7 mouse cellular contexts compared by ENCODE assay signal in the genomic region with DNA sequence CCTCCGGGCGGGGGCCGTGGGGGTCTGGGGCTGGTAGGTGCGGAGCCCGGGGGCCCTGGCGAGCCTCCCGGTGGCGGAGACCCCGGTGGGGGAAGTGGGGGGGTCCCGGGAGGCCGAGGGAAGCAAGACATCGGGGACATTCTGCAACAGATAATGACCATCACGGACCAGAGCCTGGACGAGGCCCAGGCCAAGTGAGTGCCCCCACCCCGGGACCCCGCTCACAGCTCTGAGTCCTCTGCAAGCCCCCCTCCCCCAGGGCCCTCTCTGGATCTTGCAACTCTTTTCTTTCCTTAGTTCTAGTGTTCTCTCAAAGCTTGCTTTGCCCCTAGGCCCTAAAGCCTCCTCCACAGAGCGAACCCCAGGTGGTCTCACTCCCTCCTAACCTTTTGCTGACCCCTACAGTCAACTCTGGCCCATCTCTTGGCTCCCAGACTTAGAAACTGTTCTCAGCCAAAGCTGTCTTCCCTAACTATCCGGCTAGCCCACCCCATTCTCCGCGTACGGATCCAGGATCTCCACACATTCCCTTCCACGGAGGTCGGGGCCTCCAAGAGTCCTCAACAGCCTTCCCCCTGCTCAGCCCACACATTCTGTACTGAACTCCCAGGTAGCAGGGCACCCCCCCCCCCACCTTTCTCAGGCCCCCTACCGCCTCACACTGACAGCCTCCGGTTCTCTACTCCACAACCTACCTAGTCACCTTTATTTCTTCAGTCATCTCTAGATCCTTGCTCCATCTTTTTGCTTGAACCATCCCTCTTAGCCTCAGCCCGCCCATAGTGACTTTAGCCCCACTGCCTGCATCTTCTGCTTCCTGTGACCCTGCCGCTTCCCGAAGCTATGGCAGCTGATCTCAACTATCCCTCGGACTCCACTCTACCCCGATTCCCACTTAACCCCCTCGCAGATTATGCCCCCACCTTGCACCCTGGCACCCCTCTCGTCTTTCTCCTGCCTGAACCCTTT. TPM values are rescaled to one million over a fixed set of nuclear protein-coding genes. Genes with fewer than 3 reads are reported as not detected.
A peak's percentile ranks its signal among the peaks of the same experiment; 100 is the strongest.
DNase-seq lines count a peak whose midpoint lies in the region; ATAC-seq and TF ChIP-seq lines count a peak whose summit lies in the region.

No protein-coding gene starts in this region.

- TF ChIP-seq CTCF in cerebellum, adult 2 months (IDR thresholded peaks at IDR 0.05; ENCODE audit: borderline replicate concordance, insufficient read depth, low read depth, low read length): no peak

- peak overlapping the region; percentile 96 for H3K4me2 ChIP-seq in midbrain, embryonic 13.5 days (replicated peaks)

- no peaks in the 10 kb centered on the region for H3K9me3 ChIP-seq in midbrain, embryonic 13.5 days

- peak overlapping the region; percentile 76 for H3K27ac ChIP-seq in cerebellum, adult 2 months (ENCODE audit: insufficient read depth, low read length)
- peak overlapping the region; percentile 99 for H3K27ac ChIP-seq in midbrain, embryonic 13.5 days

- H3K36me3 ChIP-seq in midbrain, embryonic 13.5 days: peaks cover 17% of the 10 kb centered on the region

- DNase-seq in thymus, postnatal 0 days (ENCODE audit: low spot score): peak; percentile 28
- no peak for DNase-seq in thymus, postnatal 10 days (ENCODE audit: low spot score in 2 of 2)
- DNase-seq in cerebellum, adult 2 months: peak; percentile 61 to 65
- peak; percentile 20 for DNase-seq in forelimb bud, embryonic 11.5 days (ENCODE audit: low read depth, low spot score)
- peak; percentile 58 to 67 for DNase-seq in kidney, postnatal 25 days
- no peak for DNase-seq in layer of hippocampus, postnatal 36 days

- WGBS in cerebellum, adult 2 months: under 1% methylated on average over 32 of the region's 32 CpGs
- 2% methylated on average over 31 of the region's 32 CpGs for WGBS in midbrain, embryonic 13.5 days

- peak; percentile 27; the same call in 1 of the 2 replicates for TF ChIP-seq POLR2A in cerebellum, adult 2 months (IDR thresholded peaks at IDR 0.05; ENCODE audit: borderline replicate concordance, insufficient read depth, low read length)

- peaks cover 20% of the 10 kb centered on the region for H3K4me1 ChIP-seq in cerebellum, adult 2 months (ENCODE audit: control insufficient read depth, insufficient read depth, low read length)
- peaks cover 85% of the 10 kb centered on the region for H3K4me1 ChIP-seq in midbrain, embryonic 13.5 days (replicated peaks)

- H3K4me3 ChIP-seq in cerebellum, adult 2 months (replicated peaks; ENCODE audit: insufficient read depth, low read depth, low read length): peak overlapping the region; percentile 95
- peak overlapping the region; percentile 84 for H3K4me3 ChIP-seq in midbrain, embryonic 13.5 days (replicated peaks)

- H3K9ac ChIP-seq in midbrain, embryonic 13.5 days (replicated peaks): peak overlapping the region; percentile 99

- ATAC-seq in midbrain, embryonic 13.5 days: peak; percentile 34

- no peaks in the 10 kb centered on the region for H3K27me3 ChIP-seq in cerebellum, adult 2 months (ENCODE audit: control insufficient read depth, insufficient read depth, low read length)
- no peaks in the 10 kb centered on the region for H3K27me3 ChIP-seq in midbrain, embryonic 13.5 days

RNA-seq across cellular contexts. Expression of gene Pbx2, which starts 1.8 kb away (rescaled TPM):
- polyA plus RNA-seq in thymus, postnatal 0 days (2015; fragmentation: Nextera tagmentation; extraction: Ambion mirVana): 10.4 and 13.3 TPM in 2 replicates
- polyA plus RNA-seq in cerebellum, adult 2 months (2012; rRNA removed): 69.5 and 72.3 TPM in 2 replicates
- polyA plus RNA-seq in midbrain, embryonic 13.5 days (2015; fragmentation: Nextera tagmentation; extraction: Ambion mirVana): 13.3 and 15.3 TPM in 2 replicates
- 10 to 100 TPM; 63.0 to 63.9 TPM for total RNA-seq in layer of hippocampus, postnatal 36 days (2021)

RNA-seq across cellular contexts. Expression of gene Gpsm3, which starts 3.3 kb away (rescaled TPM):
- 228 and 241 TPM in 2 replicates for polyA plus RNA-seq in thymus, postnatal 0 days (2015; fragmentation: Nextera tagmentation; extraction: Ambion mirVana)
- polyA plus RNA-seq in cerebellum, adult 2 months (2012; rRNA removed): 2.6 and 3.1 TPM in 2 replicates
- polyA plus RNA-seq in midbrain, embryonic 13.5 days (2015; fragmentation: Nextera tagmentation; extraction: Ambion mirVana): 2.8 and 3.4 TPM in 2 replicates
- total RNA-seq in layer of hippocampus, postnatal 36 days (2021): 1 to 10 TPM; 2.1 to 2.2 TPM

RNA-seq across cellular contexts. Expression of gene Ager, which starts 4.8 kb away (rescaled TPM):
- 2.5 and 4.0 TPM in 2 replicates for polyA plus RNA-seq in thymus, postnatal 0 days (2015; fragmentation: Nextera tagmentation; extraction: Ambion mirVana)
- 1.4 and 1.8 TPM in 2 replicates for polyA plus RNA-seq in cerebellum, adult 2 months (2012; rRNA removed)
- 1.5 and 2.2 TPM in 2 replicates for polyA plus RNA-seq in midbrain, embryonic 13.5 days (2015; fragmentation: Nextera tagmentation; extraction: Ambion mirVana)
- total RNA-seq in layer of hippocampus, postnatal 36 days (2021): under 1 TPM; 0.60 to 0.94 TPM

RNA-seq across cellular contexts. Expression of gene Rnf5, which starts 10.6 kb away (rescaled TPM):
- 135 and 144 TPM in 2 replicates for polyA plus RNA-seq in thymus, postnatal 0 days (2015; fragmentation: Nextera tagmentation; extraction: Ambion mirVana)
- 125 and 137 TPM in 2 replicates for polyA plus RNA-seq in cerebellum, adult 2 months (2012; rRNA removed)
- 324 and 337 TPM in 2 replicates for polyA plus RNA-seq in midbrain, embryonic 13.5 days (2015; fragmentation: Nextera tagmentation; extraction: Ambion mirVana)
- total RNA-seq in layer of hippocampus, postnatal 36 days (2021): 10 to 100 TPM; 79.4 to 87.3 TPM

RNA-seq across cellular contexts. Expression of gene Agpat1, which starts 11.2 kb away (rescaled TPM):
- polyA plus RNA-seq in thymus, postnatal 0 days (2015; fragmentation: Nextera tagmentation; extraction: Ambion mirVana): 37.5 and 44.9 TPM in 2 replicates
- 172 and 179 TPM in 2 replicates for polyA plus RNA-seq in cerebellum, adult 2 months (2012; rRNA removed)
- polyA plus RNA-seq in midbrain, embryonic 13.5 days (2015; fragmentation: Nextera tagmentation; extraction: Ambion mirVana): 86.0 and 100 TPM in 2 replicates
- 100 to 1,000 TPM; 159 to 169 TPM for total RNA-seq in layer of hippocampus, postnatal 36 days (2021)

Comparison
In these comparisons a context has a peak if more than half of its experiments do, and no peak if none do; other contexts are left out.
1. DNase-seq: peak in thymus, postnatal 0 days (single experiment), cerebellum, adult 2 months (2 of 2), forelimb bud, embryonic 11.5 days (single experiment) and kidney, postnatal 25 days (2 of 2); none in thymus, postnatal 10 days (0 of 2) and layer of hippocampus, postnatal 36 days (0 of 2).
2. RNA of gene Gpsm3, which starts 3.3 kb away (polyA plus RNA-seq): 228 to 241 TPM in thymus, postnatal 0 days; 2.8 to 3.4 TPM in midbrain, embryonic 13.5 days and 2.6 to 3.1 TPM in cerebellum, adult 2 months; every median in the first group is over 10 times any median in the second.